Mouse (Mus musculus) ES-E14 (cell line): Measurements from ENCODE around the gene Tmem30c. TPM values are rescaled to one million over a fixed set of nuclear protein-coding genes. Genes with fewer than 3 reads are reported as not detected.

Source experiments
- DNase-seq: peaks from one replicate; pipeline ENCODE4 v3.0.0-alpha.2; 2013; ENCODE audit warnings: low read depth, low spot score
- H3K27ac ChIP-seq: 2 replicates; pipeline ENCODE4 v1.5.1; 2012; ENCODE audit warnings: low read depth, mild to moderate bottlenecking, low read length, moderate library complexity, mixed read lengths; ENCODE audit not compliant: poor library complexity, insufficient read depth, severe bottlenecking
- H3K36me3 ChIP-seq: 2 replicates; pipeline ENCODE4 v1.6.1; 2012; ENCODE audit warnings: mild to moderate bottlenecking, low read length, moderate library complexity, mixed read lengths; ENCODE audit not compliant: control insufficient read depth, poor library complexity, insufficient read depth, severe bottlenecking
- H3K4me1 ChIP-seq, 2 experiments: fragments of 150-350 bp in 1 of 2; sonication (generic) in 1 of 2; 2 replicates each; pipeline ENCODE4 v1.6.1; 2012; ENCODE audit warnings: low read length in 2 of 2, mild to moderate bottlenecking in 1 of 2, mixed read lengths in 1 of 2; ENCODE audit not compliant: control insufficient read depth in 2 of 2, insufficient read depth in 2 of 2, poor library complexity in 1 of 2
- H3K4me3 ChIP-seq, 2 experiments: fragments of 150-350 bp in 1 of 2; sonication (generic) in 1 of 2; 2 replicates each; pipeline ENCODE4 v1.5.1; 2012; ENCODE audit warnings: low read length in 2 of 2, low read depth in 1 of 2, mild to moderate bottlenecking in 1 of 2, mixed read lengths in 1 of 2; ENCODE audit not compliant: insufficient read depth in 1 of 2, poor library complexity in 1 of 2, severe bottlenecking in 1 of 2
- H3K9ac ChIP-seq: 2 replicates; pipeline ENCODE4 v1.6.1; 2012; ENCODE audit warnings: low read depth, mild to moderate bottlenecking, low read length, mixed read lengths; ENCODE audit not compliant: poor library complexity, insufficient read depth, severe bottlenecking
- H3K9me3 ChIP-seq: fragments of 150-350 bp; sonication (generic); 2 replicates; pipeline ENCODE4 v1.6.1; 2012; ENCODE audit warnings: low read depth, mild to moderate bottlenecking, low read length; ENCODE audit not compliant: control insufficient read depth, insufficient read depth
- CHD2 ChIP-seq: IDR thresholded peaks from 2 replicates; pipeline ENCODE4 v1.6.1; 2014; ENCODE audit warnings: mild to moderate bottlenecking, low read depth, low read length, inconsistent platforms
- HCFC1 ChIP-seq: IDR thresholded peaks from 2 replicates; pipeline ENCODE4 v1.6.1; 2012; ENCODE audit warnings: low read length, inconsistent platforms, borderline replicate concordance; ENCODE audit not compliant: insufficient read depth
- MAFK ChIP-seq: IDR thresholded peaks from 2 replicates; pipeline ENCODE4 v1.6.1; 2014; ENCODE audit warnings: mild to moderate bottlenecking, low read depth, low read length, inconsistent platforms; ENCODE audit not compliant: insufficient read depth
- ZC3H11A ChIP-seq: IDR thresholded peaks from 2 replicates; pipeline ENCODE4 v1.6.1; 2012; ENCODE audit warnings: low read depth, mild to moderate bottlenecking, inconsistent platforms, low read length, borderline replicate concordance
- ZNF384 ChIP-seq: IDR thresholded peaks from 2 replicates; pipeline ENCODE4 v1.6.1; 2012; ENCODE audit warnings: low read depth, low read length, inconsistent platforms
- in situ Hi-C, 2 experiments: fragments of 600-800 bp; cut with MboI; formaldehyde crosslinking; loops; one replicate each; pipeline ENCODE4 v1.15.1; 2025; ENCODE audit warnings: low sequenced_read_pairs in 2 of 2, inconsistent platforms in 1 of 2; ENCODE audit not compliant: unreplicated experiment in 2 of 2
- total RNA-seq: library from RNA; depleted of rRNA; stranded (reverse); fragments of 300-350 nt; gene quantifications from 2 replicates; pipeline ENCODE4 v1.2.3, GENCODE M21; 2012; rRNA removed

The Tmem30c gene
- total RNA-seq, 1 experiment, result 0.04 TPM

- no peaks in the 10 kb centered on the region for H3K4me1 ChIP-seq
- in situ Hi-C loops, result no loop called here
- no peaks in the 10 kb centered on the region for H3K9me3 ChIP-seq
- TF ChIP-seq HCFC1 (no peak), ZNF384 (no peak), CHD2 (no peak), ZC3H11A (no peak), MAFK (no peak)
- no peak overlapping the region for H3K27ac ChIP-seq
- no peak for DNase-seq
- no peak overlapping the region for H3K4me3 ChIP-seq
- peaks cover 2% of the 10 kb centered on the region; the same call in 1 of the 2 replicates for H3K36me3 ChIP-seq
- H3K9ac ChIP-seq, result no peak overlapping the region
Measured at GRCm38 (mm10) chr16:57220361-57220760, 72.3 kb downstream of the Tmem30c start.

Other genes with a start within 250 kb of the Tmem30c start
- 0.09 and 0.37 TPM in 2 replicates for gene Tmem45a2, start 221.5 kb downstream of the Tmem30c start, total RNA-seq
- 86.5 and 106 TPM in 2 replicates for gene Tomm70a, start 171.2 kb downstream of the Tmem30c start, total RNA-seq
- 62.0 and 73.1 TPM in 2 replicates for gene Nit2, start 125.5 kb downstream of the Tmem30c start, total RNA-seq
- gene Tbc1d23, start 61.4 kb downstream of the Tmem30c start, total RNA-seq, result 31.1 and 38.4 TPM in 2 replicates
- gene Filip1l, start 60.2 kb upstream of the Tmem30c start, total RNA-seq, result 1.9 and 7.4 TPM in 2 replicates